Mouse (Mus musculus): ENCODE measurements around the gene Olfr492.

Gene Olfr492

DNA sequence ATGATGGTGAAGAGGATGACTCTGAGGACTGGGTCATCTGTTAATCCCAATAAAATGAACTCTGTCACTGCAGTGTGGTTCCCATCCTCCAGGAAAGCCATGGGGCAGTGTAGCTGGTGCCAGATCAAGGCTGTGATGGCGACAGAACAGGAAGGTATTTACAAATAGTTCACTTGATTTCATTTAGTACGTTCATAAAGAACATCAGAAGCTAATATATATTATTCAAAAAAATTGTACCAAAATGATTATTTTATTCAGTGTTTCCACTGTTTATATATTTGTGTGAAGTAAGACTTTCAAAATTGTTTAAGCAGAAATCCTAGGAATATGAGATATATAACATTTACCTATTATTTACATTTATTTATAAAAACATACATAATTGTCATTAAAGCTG is at the start of gene Olfr492:
Gene Olfr492, minus strand, starts transcription at position 101 of the 400 bp plus-strand sequence.
- no peak for ATAC-seq (ENCODE audit: insufficient number of reproducible peaks, low FRiP score, low TSS enrichment)

DNA sequence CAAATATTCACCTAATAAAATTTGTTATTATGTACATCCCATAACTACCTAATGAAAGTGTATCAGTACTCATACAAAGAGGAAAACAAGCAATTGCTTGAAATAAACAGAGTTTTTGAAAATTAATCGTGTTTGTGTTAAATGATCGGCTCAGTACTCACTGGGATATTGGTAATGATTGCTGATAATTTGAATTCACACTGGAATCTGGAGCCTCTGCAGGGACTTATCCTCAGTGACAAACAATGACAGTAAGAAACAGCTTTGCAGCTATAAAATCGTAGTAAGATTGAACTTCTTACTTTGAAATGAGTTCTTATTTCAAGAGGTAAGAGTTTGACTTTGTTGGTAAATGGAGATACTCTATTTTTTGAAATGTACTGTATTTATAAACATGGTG is 41.6 kb upstream of the Olfr492 start, which contains the start of gene Olfr494:
Gene Olfr494, plus strand, starts transcription at position 301 of the 400 bp plus-strand sequence.
- no peak for ATAC-seq (ENCODE audit: insufficient number of reproducible peaks, low FRiP score, low TSS enrichment)

DNA sequence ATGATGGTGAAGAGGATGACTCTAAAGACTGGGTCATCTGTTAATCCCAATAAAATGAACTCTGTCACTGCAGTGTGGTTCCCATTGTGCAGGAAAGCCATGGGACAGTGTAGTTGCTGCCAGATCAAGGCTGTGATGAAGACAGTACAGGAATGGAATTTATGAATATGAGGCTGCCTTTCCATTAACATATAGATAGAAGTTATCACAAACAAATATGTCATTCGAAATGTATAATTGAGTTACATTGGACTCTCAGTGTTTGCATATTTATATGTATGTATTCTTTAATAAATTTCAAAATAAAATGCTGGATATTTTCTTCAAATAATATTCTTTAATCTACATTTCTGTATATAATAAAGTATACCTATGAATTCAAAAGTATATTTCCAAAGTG is 23.4 kb upstream of the Olfr492 start, which contains the start of gene Olfr493:
Gene Olfr493, minus strand, starts transcription at position 101 of the 400 bp plus-strand sequence.
- ATAC-seq (ENCODE audit: insufficient number of reproducible peaks, low FRiP score, low TSS enrichment), result no peak

DNA sequence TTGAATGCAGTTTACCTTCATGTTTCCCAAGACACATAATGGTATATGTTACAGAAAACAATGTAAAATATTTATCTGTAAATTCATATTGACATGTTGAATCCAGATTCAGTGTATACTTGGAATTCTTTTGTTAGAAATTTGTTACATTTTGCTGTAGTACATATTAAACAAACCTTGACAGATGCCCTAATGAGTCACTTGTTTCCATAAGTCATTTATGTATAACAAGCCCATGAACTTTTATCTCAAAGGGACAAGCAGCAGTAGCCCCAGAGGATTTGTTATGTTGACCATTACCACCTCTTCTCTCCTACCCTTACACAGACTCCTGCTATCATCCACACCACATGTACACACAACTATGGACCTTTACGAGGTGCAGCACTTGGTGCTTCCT is 10.3 kb downstream of the Olfr492 start, which contains the start of gene Olfr491:
Gene Olfr491, plus strand, starts transcription at position 301 of the 400 bp plus-strand sequence.
- no peak for ATAC-seq (ENCODE audit: insufficient number of reproducible peaks, low FRiP score, low TSS enrichment)

DNA sequence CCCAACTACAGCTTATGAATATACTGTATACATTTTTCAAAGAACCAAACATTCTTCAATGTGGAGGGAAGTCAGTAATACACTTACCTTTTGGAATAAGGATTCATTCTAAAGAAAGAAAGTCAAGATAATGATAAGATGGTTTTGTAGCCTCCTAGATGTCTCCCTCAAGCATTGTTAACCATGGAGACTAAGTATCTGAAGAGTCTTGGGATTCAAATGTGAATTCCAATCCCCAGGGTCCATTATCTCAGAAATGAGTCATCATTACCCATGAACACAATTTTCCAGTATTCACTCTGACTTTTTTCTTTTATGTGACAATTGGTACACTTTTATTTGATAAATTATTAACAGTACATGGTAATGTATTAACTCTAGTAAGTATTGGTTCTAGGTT is 34.6 kb downstream of the Olfr492 start, which contains the start of gene Olfr490:
Gene Olfr490, minus strand, starts transcription at position 101 of the 400 bp plus-strand sequence.
- no peak for ATAC-seq (ENCODE audit: insufficient number of reproducible peaks, low FRiP score, low TSS enrichment)
